ENCODE assay signal across 11 mouse cellular contexts in the genomic region with DNA sequence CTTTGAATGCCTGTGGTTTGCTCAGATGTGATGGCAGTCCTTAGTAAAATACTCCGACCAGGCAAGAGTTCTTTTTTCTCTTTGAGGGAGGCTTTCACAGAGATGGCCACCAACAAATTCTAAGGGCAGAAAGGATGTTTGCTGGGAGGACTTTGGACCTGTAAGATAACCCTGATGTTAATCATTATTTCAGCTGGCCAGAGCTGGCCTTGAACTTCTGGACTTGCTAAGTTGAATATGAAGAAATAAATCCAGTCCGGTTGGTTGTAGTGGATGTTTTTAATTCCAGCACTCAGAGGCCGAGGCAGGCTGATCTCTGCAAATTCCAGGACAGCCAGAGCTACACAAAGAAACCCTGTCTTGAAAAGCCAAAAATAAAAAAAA.
DNase-seq lines count a peak whose midpoint lies in the region; ATAC-seq and TF ChIP-seq lines count a peak whose summit lies in the region.
"Had no signal": no experiment of that assay in that cellular context is flagged by ENCODE, and none has a peak within 500 bp of the region (broad histone marks: within the 10 kb centered on the region; RNA-seq: fewer than 3 reads in every experiment).

No protein-coding gene starts in this region.

- no peaks in the 10 kb centered on the region for H3K36me3 ChIP-seq in heart, embryonic 11.5 days (ENCODE audit: control insufficient read depth, insufficient read depth, low read length)
- H3K36me3 ChIP-seq in neural tube, embryonic 11.5 days (ENCODE audit: control insufficient read depth, insufficient read depth, low read length): no peaks in the 10 kb centered on the region
- no peaks in the 10 kb centered on the region for H3K36me3 ChIP-seq in limb, embryonic 14.5 days (ENCODE audit: control insufficient read depth, insufficient read depth, low read length)

- peak overlapping the region; percentile 52 for H3K4me2 ChIP-seq in heart, embryonic 11.5 days
- H3K4me2 ChIP-seq in neural tube, embryonic 11.5 days (ENCODE audit: low read depth): no peak overlapping the region
- no peak overlapping the region for H3K4me2 ChIP-seq in limb, embryonic 14.5 days (replicated peaks; ENCODE audit: low read depth, low read length, severe bottlenecking)

- no peak for ATAC-seq in heart, embryonic 11.5 days (replicated peaks; ENCODE audit: insufficient number of reproducible peaks, low FRiP score, low TSS enrichment)
- no peak for ATAC-seq in neural tube, embryonic 11.5 days (ENCODE audit: insufficient read depth, low FRiP score, low TSS enrichment)
- no peak for ATAC-seq in limb, embryonic 14.5 days (ENCODE audit: low FRiP score, low read depth)
- ATAC-seq: CD4-positive, CD25-positive, alpha-beta regulatory T cell, adult 4 months had no signal

- H3K4me1 ChIP-seq in heart, embryonic 11.5 days (ENCODE audit: control insufficient read depth, insufficient read depth, low read length): peaks cover 19% of the 10 kb centered on the region
- peaks cover 20% of the 10 kb centered on the region for H3K4me1 ChIP-seq in neural tube, embryonic 11.5 days (ENCODE audit: control insufficient read depth, insufficient read depth, low read length)
- peaks cover 23% of the 10 kb centered on the region for H3K4me1 ChIP-seq in limb, embryonic 14.5 days (ENCODE audit: control insufficient read depth, insufficient read depth, low read length)

- peak overlapping the region; percentile 81 for H3K27ac ChIP-seq in heart, embryonic 11.5 days (ENCODE audit: low read depth, low read length)
- peak overlapping the region; percentile 82 for H3K27ac ChIP-seq in neural tube, embryonic 11.5 days (ENCODE audit: low read depth, low read length)
- H3K27ac ChIP-seq in limb, embryonic 14.5 days (replicated peaks; ENCODE audit: low read depth, low read length): peak overlapping the region; percentile 56; the same call in 1 of the 2 replicates

- TF ChIP-seq POLR2A in limb, embryonic 14.5 days (IDR thresholded peaks at IDR 0.05; ENCODE audit: borderline replicate concordance, extremely low read depth, insufficient read depth, insufficient read length): no peak

- H3K9ac ChIP-seq in heart, embryonic 11.5 days (ENCODE audit: low read depth, low read length): no peak overlapping the region
- no peak overlapping the region for H3K9ac ChIP-seq in neural tube, embryonic 11.5 days (ENCODE audit: low read length)
- H3K9ac ChIP-seq in limb, embryonic 14.5 days (ENCODE audit: low read depth, low read length, severe bottlenecking): no peak overlapping the region

- no peaks in the 10 kb centered on the region for H3K9me3 ChIP-seq in heart, embryonic 11.5 days (replicated peaks; ENCODE audit: control insufficient read depth, low read length)
- H3K9me3 ChIP-seq in neural tube, embryonic 11.5 days (ENCODE audit: control insufficient read depth, low read length): no peaks in the 10 kb centered on the region
- H3K9me3 ChIP-seq in limb, embryonic 14.5 days (ENCODE audit: control insufficient read depth, low read length): no peaks in the 10 kb centered on the region
- H3K9me3 ChIP-seq: megakaryocyte, embryonic 14.5 days had no signal

- no peaks in the 10 kb centered on the region for H3K27me3 ChIP-seq in heart, embryonic 11.5 days (ENCODE audit: control insufficient read depth, insufficient read depth, low read length)
- no peaks in the 10 kb centered on the region for H3K27me3 ChIP-seq in neural tube, embryonic 11.5 days (ENCODE audit: control insufficient read depth, insufficient read depth, low read length)
- H3K27me3 ChIP-seq in limb, embryonic 14.5 days (ENCODE audit: control insufficient read depth, insufficient read depth, low read length): no peaks in the 10 kb centered on the region

- no peak overlapping the region for H3K4me3 ChIP-seq in heart, embryonic 11.5 days (ENCODE audit: low read depth, low read length)
- no peak overlapping the region for H3K4me3 ChIP-seq in neural tube, embryonic 11.5 days (ENCODE audit: low read depth, low read length)
- no peak overlapping the region for H3K4me3 ChIP-seq in limb, embryonic 14.5 days (replicated peaks; ENCODE audit: low read length)
- H3K4me3 ChIP-seq: megakaryocyte, embryonic 14.5 days had no signal

- DNase-seq in heart, postnatal 4 days: no peak
- DNase-seq in neural tube, embryonic 11.5 days (ENCODE audit: low spot score): no peak
- no peak for DNase-seq in neural tube, embryonic 10.5 days (ENCODE audit: extremely low spot score, low spot score)
- DNase-seq in limb, embryonic 14.5 days (ENCODE audit: low spot score): no peak
- DNase-seq in yolk sac, embryonic 10.5 days (ENCODE audit: low spot score): peak; percentile 76
- no peak for DNase-seq in frontal cortex, adult 2 months (ENCODE audit: extremely low spot score in 1 of 2, low spot score in 1 of 2)
- no peak for DNase-seq in ovary, postnatal 36 days (ENCODE audit: low spot score)
- DNase-seq: cerebellum, adult 9-11 months had no signal

- WGBS in heart, embryonic 11.5 days (ENCODE audit: insufficient replicate concordance): 73% methylated on average over 3 of the region's 3 CpGs
- 71% methylated on average over 3 of the region's 3 CpGs for WGBS in neural tube, embryonic 11.5 days
- WGBS in limb, embryonic 14.5 days: 75% methylated on average over 3 of the region's 3 CpGs
